Mouse (Mus musculus) heart, adult 2 months (tissue): ENCODE measurements at regions not wholly inside any gene's neighbourhood (a gene's known extent, or its start where the extent isn't known, plus 50 kb on each side); places are given as distances from the start of the nearest gene placed in this dataset.

Experiments
- CTCF ChIP-seq: fragments of 200-600 bp; IDR thresholded peaks from 2 replicates; pipeline ENCODE4 v1.8.1; 2022; ENCODE audit warnings: antibody characterized with exemption, mild to moderate bottlenecking, moderate library complexity
- EP300 ChIP-seq: fragments of 200-500 bp; IDR thresholded peaks from 2 replicates; pipeline ENCODE4 v1.6.1; 2011; ENCODE audit warnings: low read depth, low read length, control low read depth; ENCODE audit not compliant: insufficient read depth
- POLR2A ChIP-seq: fragments of 200-500 bp; IDR thresholded peaks from 2 replicates; pipeline ENCODE4 v1.6.1; 2011; ENCODE audit warnings: mild to moderate bottlenecking, low read depth, low read length, control low read depth; ENCODE audit not compliant: insufficient read depth

DNA sequence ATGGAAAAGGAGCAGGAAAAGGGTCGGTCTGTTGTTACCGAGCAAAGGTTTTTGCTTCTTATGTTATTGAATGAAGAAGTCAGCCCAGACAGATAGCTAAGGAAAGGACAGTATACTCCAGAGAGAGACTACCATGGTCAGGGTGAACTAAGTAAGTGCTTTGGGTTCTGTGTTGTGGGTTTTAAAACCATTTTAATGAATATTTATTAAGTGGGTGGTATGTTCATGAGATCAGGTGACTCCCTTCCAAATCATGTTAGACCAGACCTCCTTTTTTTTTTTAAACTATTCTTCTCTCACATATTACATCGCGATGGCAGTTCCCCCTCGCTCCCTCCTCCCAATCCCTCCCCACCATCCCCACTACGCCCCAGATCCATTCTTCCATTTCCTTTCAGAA, 67.3 kb upstream of the Bach2 start:
- TF ChIP-seq CTCF, result no peak
- no peak for TF ChIP-seq POLR2A
- no peak for TF ChIP-seq EP300
